Mouse (Mus musculus) CH12.LX (cell line): ENCODE measurements around the gene Kcnip4.

Experiments
- CTCF ChIP-seq, 2 experiments: IDR thresholded peaks in 1 of 2; conservative IDR thresholded peaks in 1 of 2; 2 replicates each; pipeline ENCODE4 v1.5.1; 2011 to 2012; ENCODE audit warnings: low read depth in 2 of 2, low read length in 2 of 2, improper control_type of control experiment in 1 of 2, inconsistent platforms in 1 of 2, mild to moderate bottlenecking in 1 of 2, moderate library complexity in 1 of 2
- E2F4 ChIP-seq: IDR thresholded peaks from 2 replicates; pipeline ENCODE4 v1.6.1; 2011; ENCODE audit warnings: low read depth, low read length, improper control_type of control experiment; ENCODE audit not compliant: insufficient replicate concordance
- EP300 ChIP-seq: IDR thresholded peaks from 2 replicates; pipeline ENCODE4 v1.6.1; 2011; ENCODE audit warnings: low read length, improper control_type of control experiment
- ETS1 ChIP-seq: conservative IDR thresholded peaks from 2 replicates; pipeline ENCODE4 v1.6.1; 2012; ENCODE audit warnings: low read depth, mild to moderate bottlenecking, inconsistent platforms, low read length, improper control_type of control experiment, moderate library complexity
- GABPA ChIP-seq: IDR thresholded peaks from 2 replicates; pipeline ENCODE4 v1.6.1; 2012; ENCODE audit warnings: low read depth, low read length, improper control_type of control experiment, inconsistent platforms; ENCODE audit not compliant: insufficient replicate concordance
- IRF4 ChIP-seq: IDR thresholded peaks from 2 replicates; pipeline ENCODE4 v1.6.1; 2014; ENCODE audit warnings: low read depth, mild to moderate bottlenecking, inconsistent platforms, low read length, improper control_type of control experiment
- MAFK ChIP-seq: IDR thresholded peaks from 2 replicates; pipeline ENCODE4 v1.6.1; 2011; ENCODE audit warnings: low read length, improper control_type of control experiment; ENCODE audit not compliant: insufficient replicate concordance
- MEF2A ChIP-seq: IDR thresholded peaks from 2 replicates; pipeline ENCODE4 v1.6.1; 2014; ENCODE audit warnings: low read depth, mild to moderate bottlenecking, inconsistent platforms, low read length, improper control_type of control experiment, borderline replicate concordance
- NRF1 ChIP-seq: IDR thresholded peaks from 2 replicates; pipeline ENCODE4 v1.6.1; 2014; ENCODE audit warnings: low read depth, mild to moderate bottlenecking, inconsistent platforms, low read length, improper control_type of control experiment, moderate library complexity
- POLR2A ChIP-seq: IDR thresholded peaks from 2 replicates; pipeline ENCODE4 v1.6.1; 2011; ENCODE audit warnings: low read depth, mild to moderate bottlenecking, improper control_type of control experiment, low read length
- RCOR1 ChIP-seq: conservative IDR thresholded peaks from 2 replicates; pipeline ENCODE4 v1.6.1; 2012; ENCODE audit warnings: low read depth, mild to moderate bottlenecking, inconsistent platforms, low read length, improper control_type of control experiment
- ZC3H11A ChIP-seq: IDR thresholded peaks from 2 replicates; pipeline ENCODE4 v1.6.1; 2012; ENCODE audit warnings: low read depth, mild to moderate bottlenecking, inconsistent platforms, low read length, improper control_type of control experiment

- no peak for TF ChIP-seq POLR2A
- no peak for TF ChIP-seq NRF1
- TF ChIP-seq MAFK: no peak
- TF ChIP-seq EP300: no peak
- TF ChIP-seq ZC3H11A: no peak
- TF ChIP-seq GABPA: no peak
- peak in 1 of 2 experiments; percentile 36; a peak in 1 of 4 replicates for TF ChIP-seq CTCF (conservative IDR thresholded peaks at IDR 0.05 in 1 of 2, IDR thresholded peaks at IDR 0.05 in 1 of 2; ENCODE audit: low read depth in 2 of 2, low read length in 2 of 2)
- TF ChIP-seq ETS1: no peak
- no peak for TF ChIP-seq MEF2A
- no peak for TF ChIP-seq IRF4
- no peak for TF ChIP-seq RCOR1
- TF ChIP-seq E2F4: no peak
These were observed 787.1 kb downstream of the Kcnip4 start for GRCm38 (mm10) chr5:48737640-48738039.
